ENCODE assay signal across 19 mouse cellular contexts in genomic region chr16:89608161-89608790, GRCm38 (mm10). TPM values are rescaled to one million over a fixed set of nuclear protein-coding genes. Genes with fewer than 3 reads are reported as not detected.
DNase-seq lines count a peak whose midpoint lies in the region; ATAC-seq lines count a peak whose summit lies in the region.
"Had no signal": no experiment of that assay in that cellular context is flagged by ENCODE, and none has a peak within 500 bp of the region (broad histone marks: within the 10 kb centered on the region; RNA-seq: fewer than 3 reads in every experiment).

No protein-coding gene starts in this region.

- no peaks in the 10 kb centered on the region for H3K27me3 ChIP-seq in forebrain, embryonic 10.5 days (ENCODE audit: poor library complexity, severe bottlenecking)
- H3K27me3 ChIP-seq: intestine, embryonic 15.5 days; midbrain, embryonic 15.5 days had no signal

- no peaks in the 10 kb centered on the region for H3K4me1 ChIP-seq in forebrain, embryonic 10.5 days
- H3K4me1 ChIP-seq: hindbrain, embryonic 10.5 days; intestine, embryonic 15.5 days; midbrain, embryonic 15.5 days had no signal

- ATAC-seq in frontal cortex, adult (ENCODE audit: low TSS enrichment), result peak; percentile 50; the same call in 1 of the 2 replicates
- ATAC-seq: intestine, embryonic 15.5 days; liver, postnatal 0 days; midbrain, embryonic 15.5 days had no signal

- 94% methylated on average over 12 of the region's 12 CpGs for WGBS in forebrain, embryonic 10.5 days

- H3K9me3 ChIP-seq in forebrain, embryonic 10.5 days, result no peaks in the 10 kb centered on the region
- H3K9me3 ChIP-seq: hindbrain, embryonic 10.5 days; intestine, embryonic 15.5 days; midbrain, embryonic 15.5 days had no signal

- H3K4me3 ChIP-seq in forebrain, embryonic 10.5 days, result no peak overlapping the region
- H3K4me3 ChIP-seq: hindbrain, embryonic 10.5 days; intestine, embryonic 15.5 days; midbrain, embryonic 15.5 days had no signal

- no peak overlapping the region for H3K27ac ChIP-seq in forebrain, embryonic 10.5 days
- H3K27ac ChIP-seq: hindbrain, embryonic 10.5 days; intestine, embryonic 15.5 days; kidney, postnatal 0 days; macrophage; midbrain, embryonic 15.5 days had no signal

- no peak for DNase-seq in frontal cortex, postnatal 36 days (ENCODE audit: low spot score in 2 of 2)
- DNase-seq in layer of hippocampus, postnatal 14 days (ENCODE audit: low spot score in 2 of 2), result peak; percentile 27 to 67
- DNase-seq in layer of hippocampus, adult 9-10 months (ENCODE audit: low spot score), result no peak
- peak; percentile 71 for DNase-seq in fat pad, adult 2 months (ENCODE audit: extremely low read depth, low read depth, low spot score)
- DNase-seq in heart, adult 9 months (ENCODE audit: low spot score in 2 of 2), result peak; percentile 45 to 66
- no peak for DNase-seq in forebrain, embryonic 10.5 days (ENCODE audit: extremely low spot score, low spot score)
- no peak for DNase-seq in thymus, postnatal 0 days (ENCODE audit: low spot score)
- DNase-seq: adrenal gland, adult 2 months; B cell, adult 2 months; liver, postnatal 0 days had no signal

- no peaks in the 10 kb centered on the region for H3K36me3 ChIP-seq in forebrain, embryonic 10.5 days (replicated peaks)
- H3K36me3 ChIP-seq: hindbrain, embryonic 10.5 days; intestine, embryonic 15.5 days; midbrain, embryonic 15.5 days had no signal

RNA-seq across cellular contexts. Expression of gene Krtap11-1, which starts 37.3 kb away (rescaled TPM):
- not detected for total RNA-seq in layer of hippocampus, postnatal 14 days (2021)
- polyA plus RNA-seq in forebrain, embryonic 10.5 days (2016; fragmentation: Nextera tagmentation; extraction: Ambion mirVana), result not detected in 2 replicates
- polyA plus RNA-seq in thymus, postnatal 0 days (2015; fragmentation: Nextera tagmentation; extraction: Ambion mirVana), result not detected in 2 replicates
- total RNA-seq: adrenal gland, adult 2 months; left cerebral cortex, adult 18-20 months had no signal
- polyA plus RNA-seq: adrenal gland, adult 2 months; hindbrain, embryonic 10.5 days; intestine, embryonic 15.5 days; kidney, postnatal 0 days; limb, embryonic 14.5 days; liver, postnatal 0 days; macrophage; midbrain, embryonic 15.5 days; neural tube, embryonic 11.5 days had no signal

Comparison
In these comparisons a context has a peak if more than half of its experiments do, and no peak if none do; other contexts are left out.
1. DNase-seq: peak in layer of hippocampus, postnatal 14 days (2 of 2), fat pad, adult 2 months (single experiment) and heart, adult 9 months (2 of 2); none in frontal cortex, postnatal 36 days (0 of 2), layer of hippocampus, adult 9-10 months (single experiment), forebrain, embryonic 10.5 days (single experiment) and thymus, postnatal 0 days (single experiment).